Mouse (Mus musculus): ENCODE results near the gene Syngr3.

GRCm38 (mm10) chr17:24647493-24647892 lies 42.3 kb downstream of the Syngr3 start:
- TF ChIP-seq POLR2A (IDR thresholded peaks at IDR 0.05; ENCODE audit: control insufficient read depth, low read depth, low read length) (no peak), CTCF (IDR thresholded peaks at IDR 0.05; ENCODE audit: control insufficient read depth, insufficient read depth, insufficient replicate concordance, low read depth, low read length) (no peak)

All from testis, adult 2 months (tissue).